Mouse (Mus musculus) E14TG2a.4 (cell line): ENCODE data around the gene Vav3.

Experiments used
- CTCF ChIP-seq: conservative IDR thresholded peaks from 2 replicates; pipeline ENCODE4 v1.5.1; 2014; ENCODE audit warnings: low read length
- NANOG ChIP-seq: IDR thresholded peaks from 2 replicates; pipeline ENCODE4 v1.6.1; 2014; ENCODE audit warnings: borderline replicate concordance, low read length, mixed read lengths
- POU5F1 ChIP-seq: IDR thresholded peaks from 2 replicates; pipeline ENCODE4 v1.6.1; 2014; ENCODE audit warnings: low read length, borderline replicate concordance

DNA sequence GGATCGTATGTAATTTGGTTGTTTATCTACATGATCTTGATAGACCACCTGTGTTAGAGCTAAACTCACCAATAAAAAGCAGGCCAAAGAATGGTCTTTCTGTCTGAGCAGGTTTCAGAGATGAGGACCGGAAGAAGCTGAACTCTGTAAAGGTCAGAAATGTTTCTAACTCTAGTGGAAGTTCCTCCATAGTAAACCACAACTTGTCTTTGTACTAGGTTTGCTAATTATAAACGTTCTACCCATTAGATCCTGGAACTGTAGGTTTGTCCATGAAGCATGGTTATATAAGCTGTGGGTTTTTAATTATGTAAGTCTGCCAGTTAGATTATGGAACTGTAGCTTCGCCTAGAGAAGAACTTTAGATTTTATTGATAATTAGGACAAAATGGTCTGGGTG, 20.3 kb downstream of the Vav3 start:
- TF ChIP-seq CTCF (no peak), POU5F1 (no peak), NANOG (no peak)
